Mouse (Mus musculus) midbrain, postnatal 0 days (tissue): ENCODE measurements at regions not wholly inside any gene's neighbourhood (a gene's known extent, or its start where the extent isn't known, plus 50 kb on each side); places are given as distances from the start of the nearest gene placed in this dataset.

Experiments
- ATAC-seq: fragments of 200-750 bp; cut with Nextera tagmentation; 2 replicates; pipeline ENCODE4 v1.8.0; 2017; ENCODE audit warnings: moderate number of reproducible peaks, mild to moderate bottlenecking, moderate TSS enrichment, moderate library complexity; ENCODE audit not compliant: low FRiP score
- DNase-seq: peaks from one replicate; pipeline ENCODE4 v3.0.0-alpha.2; 2015; ENCODE audit warnings: low spot score
- H3K27ac ChIP-seq: fragments of 300-500 bp; sonication (generic); 2 replicates; pipeline ENCODE4 v1.5.1; 2014; ENCODE audit warnings: low read depth, mild to moderate bottlenecking, low read length, mixed read lengths
- H3K27me3 ChIP-seq: fragments of 300-500 bp; sonication (generic); 2 replicates; pipeline ENCODE4 v1.6.1; 2014; ENCODE audit warnings: low read length, control low read depth, mixed read lengths; ENCODE audit not compliant: insufficient read depth
- H3K36me3 ChIP-seq: fragments of 300-500 bp; sonication (generic); 2 replicates; pipeline ENCODE4 v1.6.1; 2014; ENCODE audit warnings: low read length, control low read depth, mixed read lengths; ENCODE audit not compliant: insufficient read depth
- H3K4me1 ChIP-seq: fragments of 300-500 bp; sonication (generic); 2 replicates; pipeline ENCODE4 v1.6.1; 2014; ENCODE audit warnings: mild to moderate bottlenecking, control low read depth, antibody characterized with exemption, low read length, mixed read lengths; ENCODE audit not compliant: insufficient read depth
- H3K4me2 ChIP-seq: fragments of 300-500 bp; sonication (generic); 2 replicates; pipeline ENCODE4 v1.6.1; 2014; ENCODE audit warnings: low read depth, mild to moderate bottlenecking, low read length, mixed read lengths; ENCODE audit not compliant: poor library complexity, severe bottlenecking
- H3K4me3 ChIP-seq: fragments of 300-500 bp; sonication (generic); 2 replicates; pipeline ENCODE4 v1.5.1; 2014; ENCODE audit warnings: low read depth, mild to moderate bottlenecking, low read length, moderate library complexity
- H3K9ac ChIP-seq: fragments of 300-500 bp; sonication (generic); replicated peaks from 2 replicates; pipeline ENCODE4 v1.6.1; 2014; ENCODE audit warnings: mild to moderate bottlenecking, low read length, moderate library complexity, mixed read lengths; ENCODE audit not compliant: poor library complexity, severe bottlenecking
- H3K9me3 ChIP-seq: fragments of 300-500 bp; sonication (generic); 2 replicates; pipeline ENCODE4 v1.6.1; 2016; ENCODE audit warnings: low read length, control low read depth
- CTCF ChIP-seq: IDR thresholded peaks from 2 replicates; pipeline ENCODE4 v1.5.1; 2016; ENCODE audit warnings: antibody characterized with exemption, mild to moderate bottlenecking
- WGBS: fragments of 180-500 bp; shearing (Covaris S2); extraction: QIAGEN DNeasy Blood & Tissue Kit; methylation state at CpG from one replicate; pipeline ENCODE4 v1.1.7; 2014; 5-methylcytosine and 5-hydroxymethylcytosine counted together

- 61% methylated on average over 7 of the region's 7 CpGs for WGBS
- no peak for TF ChIP-seq CTCF
- no peaks in the 10 kb centered on the region for H3K27me3 ChIP-seq
- no peak for DNase-seq
- no peaks in the 10 kb centered on the region for H3K36me3 ChIP-seq
- no peaks in the 10 kb centered on the region for H3K9me3 ChIP-seq
- H3K9ac ChIP-seq, result no peak overlapping the region
- ATAC-seq, result no peak
- no peak overlapping the region for H3K4me2 ChIP-seq
- H3K27ac ChIP-seq, result no peak overlapping the region
- H3K4me3 ChIP-seq, result no peak overlapping the region
- H3K4me1 ChIP-seq, result no peaks in the 10 kb centered on the region
These were observed 116.2 kb upstream of the 3110018I06Rik start for GRCm38 (mm10) chr12:107372254-107372653.

- Histone ChIP-seq H3K4me3 (no peak overlapping the region), H3K27ac (no peak overlapping the region), H3K9me3 (no peaks in the 10 kb centered on the region), H3K4me1 (no peaks in the 10 kb centered on the region), H3K27me3 (no peaks in the 10 kb centered on the region), H3K36me3 (no peaks in the 10 kb centered on the region), H3K4me2 (no peak overlapping the region), H3K9ac (no peak overlapping the region)
- TF ChIP-seq CTCF, result no peak
- no peak for DNase-seq
- no peak for ATAC-seq
- WGBS, result 75% methylated on average over 14 of the region's 14 CpGs
These were observed 96.2 kb upstream of the 3110018I06Rik start for GRCm38 (mm10) chr12:107392050-107392795.

- no peaks in the 10 kb centered on the region for H3K36me3 ChIP-seq
- H3K4me3 ChIP-seq, result no peak overlapping the region
- no peak for DNase-seq
- H3K9ac ChIP-seq, result no peak overlapping the region
- ATAC-seq, result no peak
- WGBS, result 88% methylated on average over 1 of the region's 1 CpGs
- no peaks in the 10 kb centered on the region for H3K4me1 ChIP-seq
- TF ChIP-seq CTCF, result no peak
- no peak overlapping the region for H3K27ac ChIP-seq
- no peaks in the 10 kb centered on the region for H3K27me3 ChIP-seq
- no peaks in the 10 kb centered on the region for H3K9me3 ChIP-seq
- H3K4me2 ChIP-seq, result no peak overlapping the region
These were observed 94.0 kb upstream of the 3110018I06Rik start for GRCm38 (mm10) chr12:107394467-107394866.

GRCm38 (mm10) chr12:107404821-107405220 is 83.6 kb upstream of the 3110018I06Rik start:
- 78% methylated on average over 10 of the region's 10 CpGs for WGBS
- H3K4me3 ChIP-seq, result no peak overlapping the region
- TF ChIP-seq CTCF, result no peak
- H3K4me2 ChIP-seq, result no peak overlapping the region
- no peaks in the 10 kb centered on the region for H3K36me3 ChIP-seq
- no peaks in the 10 kb centered on the region for H3K27me3 ChIP-seq
- no peak overlapping the region for H3K9ac ChIP-seq
- DNase-seq, result no peak
- no peaks in the 10 kb centered on the region for H3K4me1 ChIP-seq
- ATAC-seq, result no peak
- no peak overlapping the region for H3K27ac ChIP-seq
- no peaks in the 10 kb centered on the region for H3K9me3 ChIP-seq

GRCm38 (mm10) chr12:107423923-107424322 is 64.5 kb upstream of the 3110018I06Rik start:
- Histone ChIP-seq H3K9ac (no peak overlapping the region), H3K36me3 (no peaks in the 10 kb centered on the region), H3K9me3 (no peaks in the 10 kb centered on the region), H3K4me3 (no peak overlapping the region), H3K4me2 (no peak overlapping the region), H3K27me3 (no peaks in the 10 kb centered on the region), H3K27ac (no peak overlapping the region), H3K4me1 (no peaks in the 10 kb centered on the region)
- ATAC-seq, result no peak
- no peak for TF ChIP-seq CTCF
- no peak for DNase-seq
- 90% methylated on average over 7 of the region's 7 CpGs for WGBS

GRCm38 (mm10) chr12:107438506-107438905 is 49.9 kb upstream of the 3110018I06Rik start:
- WGBS, result 66% methylated on average over 4 of the region's 4 CpGs
- DNase-seq (no peak), ATAC-seq (no peak)
- Histone ChIP-seq H3K27ac (no peak overlapping the region), H3K27me3 (no peaks in the 10 kb centered on the region), H3K4me3 (no peak overlapping the region), H3K4me2 (no peak overlapping the region), H3K9ac (no peak overlapping the region), H3K9me3 (no peaks in the 10 kb centered on the region), H3K4me1 (no peaks in the 10 kb centered on the region), H3K36me3 (no peaks in the 10 kb centered on the region)
- TF ChIP-seq CTCF, result no peak
